Mouse (Mus musculus): ENCODE measurements around the gene Gmds. TPM values are rescaled to one million over a fixed set of nuclear protein-coding genes. Genes with fewer than 3 reads are reported as not detected.
A peak's percentile ranks its signal among the peaks of the same experiment; 100 is the strongest.

Gene Gmds
- polyA plus RNA-seq, 1 experiment from 2014 or later: 133 TPM

GRCm38 (mm10) chr13:32113875-32114274 is 224.7 kb downstream of the Gmds start:
- H3K27ac ChIP-seq (ENCODE audit: low read depth): no peak overlapping the region
- H3K9ac ChIP-seq (ENCODE audit: low read length): no peak overlapping the region
- ATAC-seq (replicated peaks; ENCODE audit: low FRiP score, low TSS enrichment, low read depth) (no peak), DNase-seq (ENCODE audit: low spot score) (no peak)
- H3K36me3 ChIP-seq (ENCODE audit: control insufficient read depth, insufficient read depth, low read length): no peaks in the 10 kb centered on the region
- no peak overlapping the region for H3K4me3 ChIP-seq (ENCODE audit: low read depth, low read length)
- H3K4me2 ChIP-seq (ENCODE audit: low read length): no peak overlapping the region
- no peaks in the 10 kb centered on the region for H3K4me1 ChIP-seq (replicated peaks; ENCODE audit: control insufficient read depth, insufficient read depth, low read length)
- no peaks in the 10 kb centered on the region for H3K27me3 ChIP-seq (replicated peaks; ENCODE audit: control insufficient read depth, insufficient read depth, low read length)
- H3K9me3 ChIP-seq (ENCODE audit: control insufficient read depth, low read length): no peaks in the 10 kb centered on the region
- 98% methylated on average over 3 of the region's 3 CpGs for WGBS

- H3K9me3 ChIP-seq (ENCODE audit: control insufficient read depth, low read length): no peaks in the 10 kb centered on the region
- no peak overlapping the region for H3K9ac ChIP-seq (ENCODE audit: low read length)
- WGBS: 71% methylated on average over 7 of the region's 7 CpGs
- H3K27ac ChIP-seq (ENCODE audit: low read depth): no peak overlapping the region
- ATAC-seq (replicated peaks; ENCODE audit: low FRiP score, low TSS enrichment, low read depth) (no peak), DNase-seq (ENCODE audit: low spot score) (no peak)
- no peak overlapping the region for H3K4me3 ChIP-seq (ENCODE audit: low read depth, low read length)
- no peaks in the 10 kb centered on the region for H3K4me1 ChIP-seq (replicated peaks; ENCODE audit: control insufficient read depth, insufficient read depth, low read length)
- no peak overlapping the region for H3K4me2 ChIP-seq (ENCODE audit: low read length)
- H3K36me3 ChIP-seq (ENCODE audit: control insufficient read depth, insufficient read depth, low read length): no peaks in the 10 kb centered on the region
- no peaks in the 10 kb centered on the region for H3K27me3 ChIP-seq (replicated peaks; ENCODE audit: control insufficient read depth, insufficient read depth, low read length)
Observed at GRCm38 (mm10) chr13:32088303-32088977, 250.1 kb downstream of the Gmds start.

GRCm38 (mm10) chr13:32080520-32081249 is 257.9 kb downstream of the Gmds start:
- ATAC-seq (replicated peaks; ENCODE audit: low FRiP score, low TSS enrichment, low read depth) (no peak), DNase-seq (ENCODE audit: low spot score) (no peak)
- no peak overlapping the region for H3K9ac ChIP-seq (ENCODE audit: low read length)
- H3K36me3 ChIP-seq (ENCODE audit: control insufficient read depth, insufficient read depth, low read length): no peaks in the 10 kb centered on the region
- H3K4me2 ChIP-seq (ENCODE audit: low read length): no peak overlapping the region
- WGBS: 33% methylated on average over 6 of the region's 6 CpGs
- no peaks in the 10 kb centered on the region for H3K27me3 ChIP-seq (replicated peaks; ENCODE audit: control insufficient read depth, insufficient read depth, low read length)
- no peaks in the 10 kb centered on the region for H3K9me3 ChIP-seq (ENCODE audit: control insufficient read depth, low read length)
- no peak overlapping the region for H3K4me3 ChIP-seq (ENCODE audit: low read depth, low read length)
- H3K27ac ChIP-seq (ENCODE audit: low read depth): no peak overlapping the region
- no peaks in the 10 kb centered on the region for H3K4me1 ChIP-seq (replicated peaks; ENCODE audit: control insufficient read depth, insufficient read depth, low read length)

- Histone ChIP-seq H3K27me3 (replicated peaks; ENCODE audit: control insufficient read depth, insufficient read depth, low read length) (no peaks in the 10 kb centered on the region), H3K4me3 (ENCODE audit: low read depth, low read length) (no peak overlapping the region), H3K36me3 (ENCODE audit: control insufficient read depth, insufficient read depth, low read length) (no peaks in the 10 kb centered on the region), H3K4me2 (ENCODE audit: low read length) (no peak overlapping the region), H3K4me1 (replicated peaks; ENCODE audit: control insufficient read depth, insufficient read depth, low read length) (no peaks in the 10 kb centered on the region), H3K9me3 (ENCODE audit: control insufficient read depth, low read length) (no peaks in the 10 kb centered on the region), H3K27ac (ENCODE audit: low read depth) (no peak overlapping the region), H3K9ac (ENCODE audit: low read length) (no peak overlapping the region)
- DNase-seq (ENCODE audit: low spot score) (no peak), ATAC-seq (replicated peaks; ENCODE audit: low FRiP score, low TSS enrichment, low read depth) (no peak)
- 42% methylated on average over 2 of the region's 2 CpGs for WGBS
Observed at GRCm38 (mm10) chr13:32073630-32074029, 264.9 kb downstream of the Gmds start.

GRCm38 (mm10) chr13:32055321-32055720 is 283.2 kb downstream of the Gmds start:
- Histone ChIP-seq H3K9me3 (ENCODE audit: control insufficient read depth, low read length) (no peaks in the 10 kb centered on the region), H3K4me1 (replicated peaks; ENCODE audit: control insufficient read depth, insufficient read depth, low read length) (no peaks in the 10 kb centered on the region; the same call in 1 of the 2 replicates), H3K9ac (ENCODE audit: low read length) (no peak overlapping the region), H3K4me2 (ENCODE audit: low read length) (no peak overlapping the region), H3K36me3 (ENCODE audit: control insufficient read depth, insufficient read depth, low read length) (no peaks in the 10 kb centered on the region), H3K4me3 (ENCODE audit: low read depth, low read length) (no peak overlapping the region), H3K27me3 (replicated peaks; ENCODE audit: control insufficient read depth, insufficient read depth, low read length) (0 out of 2 replicates have a peak, but pooled peaks cover 3% of the 10 kb centered on the region), H3K27ac (ENCODE audit: low read depth) (no peak overlapping the region)
- ATAC-seq (replicated peaks; ENCODE audit: low FRiP score, low TSS enrichment, low read depth) (no peak), DNase-seq (ENCODE audit: low spot score) (no peak)
- WGBS: 40% methylated on average over 6 of the region's 6 CpGs

GRCm38 (mm10) chr13:32053587-32053986 is 285.0 kb downstream of the Gmds start:
- no peaks in the 10 kb centered on the region for H3K36me3 ChIP-seq (ENCODE audit: control insufficient read depth, insufficient read depth, low read length)
- no peaks in the 10 kb centered on the region; the same call in 1 of the 2 replicates for H3K4me1 ChIP-seq (replicated peaks; ENCODE audit: control insufficient read depth, insufficient read depth, low read length)
- no peak overlapping the region for H3K4me2 ChIP-seq (ENCODE audit: low read length)
- no peak overlapping the region for H3K27ac ChIP-seq (ENCODE audit: low read depth)
- no peak overlapping the region for H3K9ac ChIP-seq (ENCODE audit: low read length)
- no peaks in the 10 kb centered on the region for H3K9me3 ChIP-seq (ENCODE audit: control insufficient read depth, low read length)
- DNase-seq (ENCODE audit: low spot score) (no peak), ATAC-seq (replicated peaks; ENCODE audit: low FRiP score, low TSS enrichment, low read depth) (no peak; the same call in 1 of the 2 replicates)
- H3K27me3 ChIP-seq (replicated peaks; ENCODE audit: control insufficient read depth, insufficient read depth, low read length): 0 out of 2 replicates have a peak, but pooled peaks cover 3% of the 10 kb centered on the region
- H3K4me3 ChIP-seq (ENCODE audit: low read depth, low read length): no peak overlapping the region

- H3K9me3 ChIP-seq (ENCODE audit: control insufficient read depth, low read length): no peaks in the 10 kb centered on the region
- 0 out of 2 replicates have a peak, but pooled peaks cover 3% of the 10 kb centered on the region for H3K27me3 ChIP-seq (replicated peaks; ENCODE audit: control insufficient read depth, insufficient read depth, low read length)
- no peaks in the 10 kb centered on the region for H3K36me3 ChIP-seq (ENCODE audit: control insufficient read depth, insufficient read depth, low read length)
- no peak overlapping the region for H3K4me3 ChIP-seq (ENCODE audit: low read depth, low read length)
- H3K4me2 ChIP-seq (ENCODE audit: low read length): no peak overlapping the region
- DNase-seq (ENCODE audit: low spot score) (no peak), ATAC-seq (replicated peaks; ENCODE audit: low FRiP score, low TSS enrichment, low read depth) (peak; percentile 36; the same call in 1 of the 2 replicates)
- 20% methylated on average over 6 of the region's 6 CpGs for WGBS
- H3K9ac ChIP-seq (ENCODE audit: low read length): no peak overlapping the region
- H3K4me1 ChIP-seq (replicated peaks; ENCODE audit: control insufficient read depth, insufficient read depth, low read length): peaks cover under 1% of the 10 kb centered on the region
- H3K27ac ChIP-seq (ENCODE audit: low read depth): no peak overlapping the region
Observed at GRCm38 (mm10) chr13:32047980-32048959, 290.3 kb downstream of the Gmds start.

- Histone ChIP-seq H3K36me3 (ENCODE audit: control insufficient read depth, insufficient read depth, low read length) (no peaks in the 10 kb centered on the region), H3K4me3 (ENCODE audit: low read depth, low read length) (no peak overlapping the region), H3K27ac (ENCODE audit: low read depth) (no peak overlapping the region), H3K4me1 (replicated peaks; ENCODE audit: control insufficient read depth, insufficient read depth, low read length) (peaks cover 4% of the 10 kb centered on the region), H3K9me3 (ENCODE audit: control insufficient read depth, low read length) (no peaks in the 10 kb centered on the region), H3K9ac (ENCODE audit: low read length) (no peak overlapping the region), H3K27me3 (replicated peaks; ENCODE audit: control insufficient read depth, insufficient read depth, low read length) (0 out of 2 replicates have a peak, but pooled peaks cover 3% of the 10 kb centered on the region), H3K4me2 (ENCODE audit: low read length) (no peak overlapping the region)
- DNase-seq (ENCODE audit: low spot score): no peak
- 44% methylated on average over 4 of the region's 4 CpGs for WGBS
- no peak for ATAC-seq (replicated peaks; ENCODE audit: low FRiP score, low TSS enrichment, low read depth)
Observed at GRCm38 (mm10) chr13:32046961-32047360, 291.6 kb downstream of the Gmds start.
